Mouse (Mus musculus) embryo, embryonic 10.5 days (tissue): ENCODE measurements at regions not wholly inside any gene's neighbourhood (a gene's known extent, or its start where the extent isn't known, plus 50 kb on each side); places are given as distances from the start of the nearest gene placed in this dataset.

Experiments
- DNase-seq: peaks from one replicate; pipeline ENCODE4 v3.0.0-alpha.2; 2015; ENCODE audit warnings: low spot score

DNA sequence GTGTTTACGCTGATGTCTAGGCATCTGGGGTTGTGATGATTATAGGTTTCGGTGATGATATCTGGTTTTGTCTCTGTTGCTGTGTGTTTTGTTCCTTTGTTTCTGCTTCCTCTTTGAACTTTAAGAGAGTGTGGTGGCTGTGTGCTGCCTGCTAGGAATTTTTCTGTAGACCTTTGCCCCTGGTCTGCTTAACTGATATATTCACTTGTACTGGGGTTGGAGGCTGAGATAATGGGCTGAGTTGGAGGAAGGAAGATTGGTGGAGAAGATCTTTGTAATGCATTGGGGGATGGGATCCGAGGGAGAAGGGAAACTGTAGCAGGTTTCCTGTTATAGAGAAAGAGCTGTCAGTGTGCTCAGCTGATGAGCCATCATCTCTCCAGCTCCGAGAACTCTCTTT, 55.8 kb downstream of the Mid1ip1 start:
- DNase-seq = no peak

DNA sequence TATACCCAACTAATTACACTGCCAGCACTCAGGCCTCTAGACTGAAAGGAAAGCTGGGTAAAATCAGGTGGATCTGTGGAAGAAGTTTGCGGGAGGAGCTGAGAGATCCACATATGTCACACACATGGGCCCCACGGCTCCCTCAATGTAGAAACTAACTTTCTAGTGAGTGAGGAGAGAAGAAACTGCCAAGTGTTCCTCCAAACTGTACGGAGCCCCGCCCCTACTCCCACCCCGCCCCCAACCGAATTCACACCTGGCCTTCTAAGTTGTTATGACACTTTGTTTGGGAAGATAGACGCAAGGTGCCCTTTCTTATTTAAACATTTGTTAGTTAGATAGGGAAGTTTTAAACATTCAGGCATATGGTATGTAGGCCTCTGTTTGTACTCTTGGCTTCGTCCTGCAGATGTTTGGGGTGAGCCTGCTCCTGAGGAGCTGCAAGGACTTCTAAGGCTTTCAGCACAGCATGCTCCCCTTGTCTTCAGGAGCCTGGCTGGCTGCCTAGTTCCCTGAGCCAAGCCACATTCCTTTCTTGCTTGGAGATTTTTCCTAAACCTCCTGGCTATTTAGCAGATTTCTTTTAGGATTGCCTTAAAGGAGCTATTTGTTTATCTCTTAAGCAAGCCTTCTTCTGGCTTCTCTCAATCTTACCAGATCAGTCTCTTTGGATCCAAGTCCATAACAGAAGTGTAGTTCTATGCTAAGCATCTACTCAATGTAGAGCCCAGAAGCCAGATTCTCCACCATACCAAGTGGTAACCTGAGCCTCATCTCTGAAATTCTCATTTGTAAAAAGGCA, 61.1 kb downstream of the Mid1ip1 start:
- no peak for DNase-seq

DNA sequence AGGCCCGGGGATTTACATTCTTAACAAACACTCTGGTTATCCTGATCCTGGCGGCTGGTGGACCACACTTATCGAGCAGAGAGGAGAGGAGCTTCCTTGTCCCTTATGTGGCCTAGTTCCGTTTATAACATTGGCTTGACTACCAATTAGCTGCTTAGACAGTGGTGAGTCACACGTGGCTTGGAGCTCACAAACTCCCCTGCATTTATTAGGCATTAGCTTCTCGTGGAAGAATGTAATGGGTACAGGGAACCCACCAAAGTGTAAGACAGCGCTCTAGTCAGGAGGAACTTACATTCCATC, 61.7 kb downstream of the Mid1ip1 start:
- no peak for DNase-seq

DNA sequence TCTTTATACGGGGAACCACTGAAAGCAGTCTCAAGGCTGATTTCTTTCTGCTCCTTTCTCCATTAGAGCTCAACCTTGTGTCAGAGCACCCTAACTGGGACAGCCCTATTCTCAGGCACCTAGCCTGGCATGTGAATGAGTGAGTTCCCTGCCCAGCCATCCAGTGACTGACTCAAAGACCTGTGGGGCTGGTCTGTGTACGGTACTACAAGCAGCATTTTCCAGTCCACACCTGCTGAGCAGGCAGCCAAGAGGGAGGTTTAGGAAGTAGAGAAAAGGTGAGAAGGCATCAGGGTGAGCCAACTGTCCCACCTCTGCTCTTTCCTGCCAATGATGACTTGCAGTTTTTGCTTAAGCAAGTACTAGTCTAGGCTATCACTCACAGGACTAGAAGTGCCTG, 63.2 kb downstream of the Mid1ip1 start:
- no peak for DNase-seq

DNA sequence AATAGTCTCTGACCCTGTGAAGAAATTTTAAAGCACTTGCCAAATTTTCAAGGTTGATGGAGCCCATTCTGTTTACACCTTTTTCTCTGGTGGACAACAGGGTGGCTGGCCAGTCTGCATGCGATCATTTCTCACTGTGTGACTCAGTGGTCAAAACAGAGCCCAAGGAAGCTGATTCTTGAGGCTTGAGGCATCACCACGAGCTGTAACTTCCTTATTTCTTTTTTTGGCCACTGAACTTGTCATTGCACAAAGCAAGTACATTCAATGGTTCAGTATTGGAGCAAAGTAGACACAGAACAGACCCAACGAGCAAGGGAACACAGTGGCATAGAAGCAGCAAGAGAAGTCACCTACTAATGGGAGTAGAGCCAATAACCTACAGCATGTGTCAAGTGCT, 71.5 kb downstream of the Mid1ip1 start:
- DNase-seq = no peak

DNA sequence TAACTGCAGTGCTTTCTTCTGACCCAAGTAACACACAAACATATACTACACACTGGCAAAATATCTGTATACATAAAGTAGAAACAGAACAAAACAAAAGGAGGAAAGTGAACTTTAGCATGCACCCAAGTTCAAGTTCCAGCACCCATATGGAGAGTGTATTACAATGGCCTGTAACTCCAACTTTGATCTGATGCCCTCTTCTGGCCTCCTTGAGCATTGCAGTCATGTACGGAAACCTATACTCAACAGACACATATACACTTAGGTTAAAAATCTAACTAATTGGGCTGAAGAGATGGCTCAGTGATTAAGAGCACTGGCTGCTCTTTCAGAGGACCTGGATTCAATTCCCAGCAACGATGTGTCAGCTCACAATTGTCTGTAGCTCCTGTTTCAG, 72.2 kb downstream of the Mid1ip1 start:
- DNase-seq = no peak

DNA sequence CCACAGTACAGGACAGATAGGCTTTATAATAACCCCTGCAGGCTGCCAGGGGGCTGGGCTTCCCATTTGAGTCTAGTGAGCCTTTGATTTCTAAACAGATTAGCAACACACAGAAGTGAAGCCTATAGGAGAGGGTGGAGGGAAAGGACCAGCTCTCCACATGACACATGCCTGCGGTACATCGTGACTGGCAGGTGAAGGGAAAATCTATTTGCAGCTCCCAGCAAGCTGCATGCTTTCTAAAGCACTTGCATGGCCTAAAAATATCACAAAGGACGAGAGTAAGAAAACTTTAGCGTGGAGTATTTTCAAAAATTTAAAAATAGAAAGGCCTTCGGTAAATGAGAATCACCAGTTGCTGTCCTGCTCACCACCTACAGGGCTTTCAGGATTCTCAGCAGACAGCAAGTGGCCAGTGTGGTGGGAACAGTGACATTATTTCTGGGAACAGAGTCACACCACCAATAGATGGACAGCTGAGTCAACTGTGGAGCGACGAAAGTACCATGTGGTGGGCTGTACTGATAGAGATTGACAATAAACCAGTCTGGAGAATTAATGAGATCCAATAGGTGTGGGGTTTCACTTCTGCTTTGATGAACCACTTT, 105.6 kb downstream of the Mid1ip1 start:
- no peak for DNase-seq

DNA sequence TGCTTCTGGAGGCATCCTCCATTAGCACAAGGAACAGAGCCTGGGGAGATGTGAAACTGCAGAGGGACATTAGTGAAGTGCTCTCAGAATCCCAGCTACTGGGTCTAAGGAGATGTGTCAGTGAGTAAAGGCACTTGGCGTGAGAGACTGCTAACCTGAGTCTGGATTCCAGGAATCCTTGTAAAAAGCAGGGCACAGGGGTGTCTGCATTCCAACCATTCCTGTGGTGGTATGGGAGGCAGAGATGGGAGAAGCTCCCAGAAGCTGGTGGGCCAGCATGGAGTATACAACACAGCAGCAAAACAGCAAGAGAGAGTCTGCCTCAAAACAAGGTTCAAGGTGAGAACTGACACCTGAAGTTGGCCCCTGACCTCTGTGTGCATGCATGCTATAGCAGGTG, 118.9 kb downstream of the Mid1ip1 start:
- DNase-seq = no peak

DNA sequence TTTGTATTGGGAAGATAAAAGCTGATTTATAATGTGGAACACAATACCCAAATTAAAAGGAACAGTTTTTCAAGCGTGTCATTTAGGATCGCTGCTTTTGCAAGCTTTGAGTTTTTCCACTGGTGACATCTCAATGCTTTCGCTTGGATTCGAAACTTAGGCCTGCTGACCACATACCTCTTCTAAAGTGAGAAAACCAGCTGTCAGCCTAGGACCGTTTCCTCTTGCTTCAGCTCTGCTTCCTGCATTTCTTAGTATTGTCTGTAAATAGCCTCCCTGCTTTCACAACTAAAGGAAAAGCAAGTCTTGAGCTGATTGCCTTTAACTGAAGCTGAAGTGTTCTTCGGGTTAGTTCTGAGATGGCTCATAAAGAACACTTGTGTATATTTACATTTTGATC, 142.3 kb downstream of the Mid1ip1 start:
- DNase-seq = no peak

DNA sequence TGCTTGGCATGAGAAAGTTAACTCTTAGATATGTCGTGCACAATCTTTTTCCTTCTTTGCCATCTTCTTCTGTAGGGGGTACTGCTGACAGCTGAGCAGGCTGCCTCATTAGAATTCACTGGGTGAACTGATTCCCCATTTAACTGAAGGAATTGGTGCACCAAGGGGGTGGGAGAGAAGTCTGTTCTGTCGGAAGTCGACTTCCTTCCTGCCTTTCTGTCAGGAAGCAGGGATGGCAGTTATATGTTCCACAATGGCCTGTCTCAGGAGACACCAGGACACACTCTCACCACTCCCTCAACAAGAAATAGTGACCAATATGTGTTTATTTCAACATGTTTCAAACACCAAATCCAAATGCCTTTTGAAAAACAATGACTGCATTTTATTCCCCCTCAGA, 142.9 kb downstream of the Mid1ip1 start:
- DNase-seq = no peak

DNA sequence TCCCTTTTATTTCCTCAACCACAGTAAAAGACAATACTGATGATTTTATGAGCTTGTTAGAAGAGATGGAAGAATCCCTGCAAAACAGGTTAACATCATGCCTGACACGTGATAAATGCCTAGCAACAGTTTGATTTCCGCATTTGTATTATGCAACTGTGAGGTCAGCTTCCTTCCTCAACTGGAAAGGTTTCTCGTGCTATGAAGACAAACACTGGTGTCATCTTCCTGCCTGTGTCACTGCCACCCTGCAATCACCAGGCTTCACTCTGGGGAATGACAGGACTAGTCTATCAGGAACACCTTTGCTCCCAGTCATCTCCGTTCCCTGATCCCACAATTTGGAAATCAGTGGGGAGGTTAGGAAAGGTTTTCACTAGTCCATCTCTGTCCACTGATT, 156.8 kb downstream of the Mid1ip1 start:
- no peak for DNase-seq

DNA sequence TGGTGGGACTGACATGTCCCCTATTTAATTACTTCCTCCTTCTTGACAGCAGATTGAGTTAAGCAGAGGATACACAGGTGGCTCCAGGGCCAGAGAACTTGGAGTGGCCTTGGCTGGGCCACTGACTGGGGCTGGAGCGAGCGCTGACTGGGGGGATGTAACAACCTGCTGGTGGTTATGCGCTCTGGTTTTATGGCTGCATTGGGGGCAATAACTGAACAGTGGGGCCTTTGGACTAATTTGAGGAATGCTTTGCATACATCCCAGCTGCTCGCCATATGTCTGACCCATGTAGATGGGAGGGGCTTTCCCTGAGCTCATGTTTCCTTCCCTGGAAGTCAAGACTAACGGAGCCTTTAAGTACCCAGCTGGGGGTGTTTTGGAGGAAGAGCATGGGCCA, 163.0 kb downstream of the Mid1ip1 start:
- peak; percentile 59 for DNase-seq

DNA sequence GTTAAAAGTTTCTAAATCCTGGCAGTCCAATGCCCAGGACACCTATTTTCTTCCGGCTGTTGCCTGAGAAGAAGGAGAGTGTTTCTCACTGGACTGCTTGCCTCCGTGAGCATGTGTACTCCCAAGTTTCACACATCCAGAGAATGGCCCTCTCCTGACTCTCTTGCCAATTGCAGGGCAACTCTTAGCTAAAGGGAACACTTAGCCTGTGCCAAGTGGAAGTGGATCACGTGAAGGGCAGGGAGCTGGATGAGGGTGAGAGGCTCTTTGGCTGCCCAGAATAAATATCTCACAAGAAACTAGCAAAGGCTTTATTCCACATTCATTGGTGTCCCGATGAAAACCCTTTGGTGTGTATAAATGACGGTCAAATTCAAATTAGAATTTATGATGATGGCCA, 164.1 kb downstream of the Mid1ip1 start:
- DNase-seq = no peak

DNA sequence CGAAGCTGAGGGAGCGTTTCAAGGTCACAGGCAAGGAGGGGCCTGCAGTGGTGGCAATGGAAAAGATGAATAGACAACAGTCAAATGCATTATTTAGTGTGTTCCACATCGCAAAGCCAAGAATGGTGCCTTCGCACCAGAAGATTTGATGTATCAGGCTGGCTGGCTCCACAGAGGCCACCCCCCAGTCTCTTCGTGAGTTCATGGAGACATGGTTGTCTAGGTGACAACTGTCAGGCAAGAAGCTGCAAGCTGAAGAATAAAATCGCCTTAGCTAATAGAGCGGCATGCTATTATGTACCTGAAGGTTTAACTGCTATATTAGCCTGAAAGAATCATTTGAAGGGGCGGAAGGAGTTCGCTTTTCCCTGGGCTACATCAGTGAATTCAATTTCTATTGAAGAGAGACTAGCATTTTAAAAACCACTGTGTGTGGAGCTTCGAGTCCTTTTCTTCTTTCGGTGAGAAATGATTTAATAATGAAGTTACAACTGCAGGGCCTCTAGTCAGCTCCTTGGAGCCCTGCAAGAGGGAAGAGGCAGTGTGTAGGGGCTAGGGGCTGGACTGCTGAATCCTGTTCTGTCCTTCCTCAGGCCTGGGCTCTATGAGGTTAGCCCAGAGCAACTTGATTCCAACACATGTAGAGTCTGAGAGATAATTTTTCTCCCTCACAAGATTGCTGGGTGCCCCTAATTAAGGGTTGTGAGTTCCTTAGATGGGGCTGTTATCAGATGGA, 169.1 kb downstream of the Mid1ip1 start:
- DNase-seq = no peak

DNA sequence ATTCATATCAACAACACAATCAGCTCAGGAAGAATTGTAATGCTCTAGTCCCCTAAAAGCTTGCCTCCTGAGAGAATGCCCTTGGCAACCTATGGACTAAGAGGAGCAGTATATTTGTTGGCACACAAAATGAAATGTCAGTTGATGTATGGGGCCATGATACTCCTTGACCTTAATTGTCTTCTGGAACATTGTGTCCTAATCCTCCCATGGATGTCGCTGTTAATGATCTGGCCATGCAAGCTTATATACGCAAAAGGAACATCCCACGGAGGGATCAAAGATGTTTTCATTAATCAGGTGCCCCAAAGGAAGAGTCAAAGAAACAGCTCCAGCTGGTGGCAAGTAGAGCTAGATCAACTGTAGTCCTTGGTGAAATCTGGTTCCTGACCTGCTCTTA, 178.0 kb downstream of the Mid1ip1 start:
- DNase-seq = no peak

DNA sequence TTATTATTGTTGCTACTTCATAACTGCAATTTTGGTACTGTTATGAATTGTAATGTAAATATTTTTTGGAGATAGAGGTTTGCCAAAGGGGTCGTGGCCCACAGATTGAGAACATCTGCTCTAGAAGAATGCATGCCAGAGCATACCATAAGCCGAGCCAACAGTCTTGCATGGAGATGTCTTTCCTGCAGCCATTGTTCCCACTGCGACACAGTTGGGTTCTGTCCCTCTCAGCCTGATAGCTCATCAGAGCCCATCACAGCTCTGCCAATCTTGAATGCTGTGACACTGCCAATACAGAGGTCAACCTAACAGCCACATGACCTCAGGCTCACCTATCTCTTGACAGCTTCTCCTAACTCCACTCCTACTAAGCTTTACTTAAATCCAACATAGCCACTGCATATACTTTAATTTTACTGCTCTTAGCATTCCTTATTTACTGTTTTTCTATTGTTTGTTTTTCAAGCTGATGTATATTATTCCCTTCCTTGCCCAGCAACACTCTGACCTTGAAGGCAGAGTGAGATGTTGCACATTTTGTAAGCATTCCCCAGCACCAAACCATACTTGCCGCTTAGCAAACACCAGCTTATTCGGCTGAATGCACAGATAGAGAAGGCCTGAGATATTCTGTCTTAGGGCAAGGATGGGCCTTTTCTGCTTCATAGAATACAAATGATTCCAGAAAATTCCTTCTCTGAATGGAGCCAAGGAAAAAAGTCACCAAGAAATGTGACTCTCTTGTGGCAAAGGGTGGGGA, 181.6 kb downstream of the Mid1ip1 start:
- DNase-seq = no peak

DNA sequence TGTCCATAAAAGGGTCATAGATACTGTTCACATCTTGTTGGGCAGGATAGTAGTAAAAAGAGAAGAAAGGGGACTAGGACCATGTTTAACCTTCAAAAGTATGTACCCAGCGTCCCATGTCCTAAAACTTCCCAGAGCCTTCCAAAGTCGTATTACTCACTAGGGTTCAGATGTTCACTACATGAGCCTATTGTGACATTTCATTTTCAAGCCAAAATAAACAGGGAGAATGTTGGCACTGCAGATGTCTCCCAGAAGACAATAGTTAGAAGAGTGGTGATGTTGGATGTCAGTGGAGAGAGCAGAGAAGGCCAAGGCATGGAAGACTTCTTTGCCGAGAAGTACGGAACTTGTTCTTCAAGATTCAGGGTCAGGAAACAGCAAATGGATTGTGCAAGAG, 187.9 kb downstream of the Mid1ip1 start:
- no peak for DNase-seq

DNA sequence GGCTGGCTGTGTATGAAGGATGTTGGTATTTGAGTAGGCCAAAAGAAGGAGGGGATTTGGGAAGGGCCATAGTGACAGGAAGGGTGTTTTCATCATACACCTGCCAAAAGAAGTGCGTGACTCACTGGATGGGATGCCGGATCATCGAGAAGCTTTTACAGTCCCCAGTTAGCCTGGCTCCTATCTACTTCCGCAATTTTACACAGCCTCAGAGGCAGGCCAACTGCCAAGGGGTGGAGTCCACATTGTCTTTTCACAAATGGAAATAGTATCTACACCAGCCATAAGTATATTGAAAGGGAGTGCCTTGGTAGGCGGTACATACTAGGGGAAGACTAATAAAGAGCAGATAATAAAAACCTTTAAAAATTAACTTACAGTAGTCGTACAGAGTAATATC, 189.3 kb downstream of the Mid1ip1 start:
- DNase-seq = no peak

DNA sequence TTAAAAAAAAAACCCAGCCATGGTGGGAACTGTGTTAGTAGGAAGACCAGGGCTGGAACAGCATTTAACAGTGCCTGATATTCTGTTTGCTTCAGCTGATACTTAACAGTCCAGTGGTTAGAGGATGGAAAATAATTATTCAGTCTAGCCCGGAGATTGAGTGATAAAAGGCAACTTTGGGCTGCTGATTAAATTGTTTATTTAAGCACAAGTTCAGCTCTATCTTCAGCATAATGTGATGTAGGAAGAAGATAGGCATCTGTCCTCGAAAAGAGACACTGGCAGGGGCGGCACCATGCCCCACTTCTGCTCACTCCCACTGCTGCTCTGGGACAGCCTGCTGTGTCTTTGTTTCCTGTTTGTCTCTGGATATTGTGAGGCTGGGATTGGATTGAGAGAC, 190.1 kb downstream of the Mid1ip1 start:
- DNase-seq = no peak

DNA sequence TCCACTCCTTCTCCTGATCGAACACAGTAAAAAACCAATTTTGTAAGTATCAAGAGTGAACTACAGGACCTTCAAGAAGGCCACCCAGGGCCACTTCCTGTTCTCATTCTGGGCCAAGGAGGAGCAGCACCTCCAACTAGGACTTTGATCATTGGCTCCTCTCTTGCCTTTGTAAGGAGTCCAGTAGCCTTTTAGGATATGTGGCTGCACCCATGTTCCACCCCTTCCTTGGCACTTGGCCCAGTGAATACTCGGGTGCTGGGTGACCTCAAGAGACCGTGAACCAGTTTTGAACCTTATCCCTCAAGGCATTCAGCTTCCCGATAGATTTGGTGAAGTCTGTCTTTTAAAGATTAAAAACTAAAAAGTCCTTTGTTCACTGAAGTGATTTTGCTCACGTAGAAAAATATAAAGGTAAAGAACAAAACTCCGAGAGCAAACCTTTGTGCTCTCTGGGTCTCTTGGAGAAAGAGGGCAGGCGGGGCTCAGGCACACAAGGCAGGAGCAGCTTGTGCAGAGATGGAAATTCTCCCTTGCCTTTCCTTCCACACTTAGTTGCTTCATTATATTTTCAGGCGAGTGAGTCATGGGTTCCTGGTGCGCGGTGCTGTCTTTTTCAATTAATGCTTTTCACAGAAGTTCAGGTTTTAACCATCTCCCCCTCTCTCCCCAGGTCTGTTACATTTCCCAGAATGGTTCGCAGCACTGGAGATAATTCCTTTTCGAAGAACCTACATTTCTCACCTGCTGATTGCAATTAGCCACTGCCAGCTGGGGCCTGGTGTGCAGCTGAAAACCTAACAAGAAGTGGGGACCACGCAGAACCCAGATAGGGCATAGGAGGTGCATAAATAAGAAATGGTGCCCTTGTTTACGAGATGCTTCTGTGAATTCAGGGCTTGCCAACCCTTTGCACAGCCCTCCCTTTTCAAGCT, 196.6 kb downstream of the Mid1ip1 start:
- DNase-seq = no peak
